Mouse (Mus musculus) G1E (cell line): ENCODE data around the gene Pnpla3. TPM values are rescaled to one million over a fixed set of nuclear protein-coding genes. Genes with fewer than 3 reads are reported as not detected.

Experiments used
- ATAC-seq: 2 replicates; pipeline ENCODE4 v1.8.0; 2016; ENCODE audit warnings: mild to moderate bottlenecking; ENCODE audit not compliant: insufficient number of reproducible peaks, poor library complexity, low FRiP score, severe bottlenecking; ENCODE audit errors: extremely low read depth
- DNase-seq: peaks from one replicate; pipeline ENCODE4 v3.0.0; 2012; ENCODE audit warnings: low spot score
- H3K27me3 ChIP-seq: 2 replicates; pipeline ENCODE4 v1.6.1; 2012; ENCODE audit warnings: mild to moderate bottlenecking, low read length, inconsistent platforms; ENCODE audit not compliant: insufficient read depth
- H3K36me3 ChIP-seq: replicated peaks from 2 replicates; pipeline ENCODE3; 2012; ENCODE audit warnings: mild to moderate bottlenecking, inconsistent platforms
- H3K4me1 ChIP-seq: 2 replicates; pipeline ENCODE4 v1.6.1; 2012; ENCODE audit warnings: low read depth, low read length, inconsistent platforms, mixed read lengths; ENCODE audit not compliant: insufficient read depth
- H3K4me3 ChIP-seq: 2 replicates; pipeline ENCODE4 v1.5.1; 2012; ENCODE audit warnings: low read depth, mild to moderate bottlenecking, inconsistent platforms, low read length, moderate library complexity, mixed read lengths
- H3K9me3 ChIP-seq: replicated peaks from 2 replicates; pipeline ENCODE4 v1.6.1; 2012; ENCODE audit warnings: inconsistent platforms
- CTCF ChIP-seq: IDR thresholded peaks from 2 replicates; pipeline ENCODE4 v1.5.1; 2012; ENCODE audit warnings: low read depth, low read length, inconsistent platforms, mixed read lengths
- GATA1 ChIP-seq: IDR thresholded peaks from 2 replicates; pipeline ENCODE4 v1.6.1; 2012; ENCODE audit warnings: borderline replicate concordance, low read length, inconsistent platforms, mixed read lengths
- GATA2 ChIP-seq: IDR thresholded peaks from 2 replicates; pipeline ENCODE4 v1.6.1; 2012; ENCODE audit warnings: low read depth, low read length, inconsistent platforms, borderline replicate concordance
- POLR2AphosphoS5 ChIP-seq: IDR thresholded peaks from 2 replicates; pipeline ENCODE4 v1.6.1; 2012; ENCODE audit warnings: low read depth, low read length, inconsistent platforms; ENCODE audit not compliant: insufficient replicate concordance
- TAL1 ChIP-seq: conservative IDR thresholded peaks from 2 replicates; pipeline ENCODE4 v1.6.1; 2012; ENCODE audit warnings: low read depth, low read length, inconsistent platforms, mixed read lengths
- polyA plus RNA-seq: library from polyadenylated mRNA; stranded (reverse); fragments of >175 nt; gene quantifications from 2 replicates; pipeline ENCODE4 v1.2.3, GENCODE M21; 2012
- total RNA-seq, 2 experiments: library from RNA; stranded (forward) in 1 of 2; stranded (reverse) in 1 of 2; fragments of 200-1000 nt in 1 of 2; fragments of >200 nt in 1 of 2; fragmentation: Nextera tagmentation in 1 of 2; gene quantifications; 2 replicates each; pipeline ENCODE4 v1.2.3; 2014 to 2017

The Pnpla3 gene
- total and polyA plus RNA-seq, 3 experiments, result not detected

- TF ChIP-seq GATA1, result no peak
- Histone ChIP-seq H3K27me3 (no peaks in the 10 kb centered on the region), H3K9me3 (no peaks in the 10 kb centered on the region), H3K36me3 (peaks cover 97% of the 10 kb centered on the region), H3K4me1 (peaks cover 43% of the 10 kb centered on the region), H3K4me3 (no peak overlapping the region)
- ATAC-seq, result no peak
- no peak for DNase-seq
Observed at GRCm38 (mm10) chr15:84207327-84207726, 39.7 kb downstream of the Pnpla3 start.

- Histone ChIP-seq H3K27me3 (no peaks in the 10 kb centered on the region), H3K9me3 (no peaks in the 10 kb centered on the region), H3K36me3 (peaks cover 97% of the 10 kb centered on the region), H3K4me1 (peaks cover 45% of the 10 kb centered on the region), H3K4me3 (peak overlapping the region; percentile 25; the same call in 1 of the 2 replicates)
- ATAC-seq (peak; percentile 79), DNase-seq (peak; percentile 30)
- TF ChIP-seq TAL1 (peak; percentile 63), GATA2 (no peak)
Observed at GRCm38 (mm10) chr15:84209517-84210412, 42.1 kb downstream of the Pnpla3 start.

- ATAC-seq (no peak), DNase-seq (no peak)
- peaks cover 45% of the 10 kb centered on the region for H3K4me1 ChIP-seq
- H3K36me3 ChIP-seq, result peaks cover 97% of the 10 kb centered on the region
- TF ChIP-seq GATA2 (no peak), TAL1 (no peak), POLR2AphosphoS5 (no peak), GATA1 (no peak), CTCF (no peak)
- no peaks in the 10 kb centered on the region for H3K27me3 ChIP-seq
- H3K9me3 ChIP-seq, result no peaks in the 10 kb centered on the region
- no peak overlapping the region for H3K4me3 ChIP-seq
Observed at GRCm38 (mm10) chr15:84210461-84210860, 42.8 kb downstream of the Pnpla3 start.

- DNase-seq (no peak), ATAC-seq (no peak)
- Histone ChIP-seq H3K4me1 (peaks cover 45% of the 10 kb centered on the region), H3K27me3 (no peaks in the 10 kb centered on the region), H3K36me3 (peaks cover 96% of the 10 kb centered on the region), H3K9me3 (no peaks in the 10 kb centered on the region), H3K4me3 (no peak overlapping the region)
- TF ChIP-seq GATA1, result no peak
- no peak for TF ChIP-seq GATA2
- TF ChIP-seq POLR2AphosphoS5, result no peak
- no peak for TF ChIP-seq TAL1
- TF ChIP-seq CTCF, result no peak
Observed at GRCm38 (mm10) chr15:84210941-84211340, 43.3 kb downstream of the Pnpla3 start.

GRCm38 (mm10) chr15:84211564-84211963 is 43.9 kb downstream of the Pnpla3 start:
- Histone ChIP-seq H3K4me3 (no peak overlapping the region), H3K4me1 (peaks cover 45% of the 10 kb centered on the region), H3K36me3 (peaks cover 96% of the 10 kb centered on the region), H3K9me3 (no peaks in the 10 kb centered on the region), H3K27me3 (no peaks in the 10 kb centered on the region)
- DNase-seq (no peak), ATAC-seq (no peak)
- no peak for TF ChIP-seq GATA1
- no peak for TF ChIP-seq TAL1
- TF ChIP-seq CTCF, result no peak
- no peak for TF ChIP-seq POLR2AphosphoS5
- TF ChIP-seq GATA2, result no peak

GRCm38 (mm10) chr15:84212031-84212755 is 44.6 kb downstream of the Pnpla3 start:
- peak; percentile 99 for TF ChIP-seq CTCF
- no peak for TF ChIP-seq GATA1
- TF ChIP-seq GATA2, result no peak
- TF ChIP-seq POLR2AphosphoS5, result no peak
- no peaks in the 10 kb centered on the region for H3K27me3 ChIP-seq
- DNase-seq (peak; percentile 60), ATAC-seq (0 out of 2 replicates have a peak, but pooled peaks have one; percentile 10)
- H3K4me3 ChIP-seq, result 0 out of 2 replicates have a peak overlapping the region, but pooled peaks have one; percentile 10
- peaks cover 45% of the 10 kb centered on the region for H3K4me1 ChIP-seq
- no peaks in the 10 kb centered on the region for H3K9me3 ChIP-seq
- peaks cover 95% of the 10 kb centered on the region for H3K36me3 ChIP-seq
